Mouse (Mus musculus): Measurements from ENCODE around the gene Aicda. TPM values are rescaled to one million over a fixed set of nuclear protein-coding genes. Genes with fewer than 3 reads are reported as not detected.

The Aicda gene
- polyA plus RNA-seq, 1 experiment = not detected

- Histone ChIP-seq H3K27ac (ENCODE audit: control insufficient read depth, insufficient read depth, low read depth, low read length) (no peak overlapping the region), H3K27me3 (ENCODE audit: control insufficient read depth, insufficient read depth, low read length) (no peaks in the 10 kb centered on the region), H3K36me3 (ENCODE audit: control insufficient read depth, insufficient read depth, low read length) (no peaks in the 10 kb centered on the region), H3K4me1 (ENCODE audit: control insufficient read depth, insufficient read depth, low read length) (peaks cover 6% of the 10 kb centered on the region), H3K4me3 (ENCODE audit: control insufficient read depth, low read depth, low read length) (no peak overlapping the region)
- TF ChIP-seq POLR2A (IDR thresholded peaks at IDR 0.05; ENCODE audit: control insufficient read depth, low read depth, low read length) (no peak), CTCF (IDR thresholded peaks at IDR 0.05; ENCODE audit: control insufficient read depth, insufficient read depth, insufficient replicate concordance, low read depth, low read length) (no peak)
Measured at GRCm38 (mm10) chr6:122600066-122600646, 46.6 kb downstream of the Aicda start.

GRCm38 (mm10) chr6:122601031-122601430 is 47.4 kb downstream of the Aicda start:
- peaks cover 6% of the 10 kb centered on the region for H3K4me1 ChIP-seq (ENCODE audit: control insufficient read depth, insufficient read depth, low read length)
- H3K27me3 ChIP-seq (ENCODE audit: control insufficient read depth, insufficient read depth, low read length) = no peaks in the 10 kb centered on the region
- no peak overlapping the region for H3K27ac ChIP-seq (ENCODE audit: control insufficient read depth, insufficient read depth, low read depth, low read length)
- H3K36me3 ChIP-seq (ENCODE audit: control insufficient read depth, insufficient read depth, low read length) = no peaks in the 10 kb centered on the region
- no peak overlapping the region for H3K4me3 ChIP-seq (ENCODE audit: control insufficient read depth, low read depth, low read length)
- no peak for TF ChIP-seq POLR2A (IDR thresholded peaks at IDR 0.05; ENCODE audit: control insufficient read depth, low read depth, low read length)
- no peak for TF ChIP-seq CTCF (IDR thresholded peaks at IDR 0.05; ENCODE audit: control insufficient read depth, insufficient read depth, insufficient replicate concordance, low read depth, low read length)

- Histone ChIP-seq H3K27me3 (ENCODE audit: control insufficient read depth, insufficient read depth, low read length) (no peaks in the 10 kb centered on the region), H3K4me3 (ENCODE audit: control insufficient read depth, low read depth, low read length) (no peak overlapping the region), H3K27ac (ENCODE audit: control insufficient read depth, insufficient read depth, low read depth, low read length) (no peak overlapping the region), H3K4me1 (ENCODE audit: control insufficient read depth, insufficient read depth, low read length) (peaks cover 6% of the 10 kb centered on the region), H3K36me3 (ENCODE audit: control insufficient read depth, insufficient read depth, low read length) (no peaks in the 10 kb centered on the region)
- no peak for TF ChIP-seq POLR2A (IDR thresholded peaks at IDR 0.05; ENCODE audit: control insufficient read depth, low read depth, low read length)
- TF ChIP-seq CTCF (IDR thresholded peaks at IDR 0.05; ENCODE audit: control insufficient read depth, insufficient read depth, insufficient replicate concordance, low read depth, low read length) = no peak
Measured at GRCm38 (mm10) chr6:122601615-122602014, 48.0 kb downstream of the Aicda start.

GRCm38 (mm10) chr6:122602242-122602991 is 48.8 kb downstream of the Aicda start, which contains the start of gene Apobec1:
Gene Apobec1 (minus strand): TSS chr6:122602444.
- TF ChIP-seq CTCF (IDR thresholded peaks at IDR 0.05; ENCODE audit: control insufficient read depth, insufficient read depth, insufficient replicate concordance, low read depth, low read length) = no peak
- no peak for TF ChIP-seq POLR2A (IDR thresholded peaks at IDR 0.05; ENCODE audit: control insufficient read depth, low read depth, low read length)
- Histone ChIP-seq H3K36me3 (ENCODE audit: control insufficient read depth, insufficient read depth, low read length) (no peaks in the 10 kb centered on the region), H3K27ac (ENCODE audit: control insufficient read depth, insufficient read depth, low read depth, low read length) (peak within 1 kb of the TSS; percentile 73), H3K27me3 (ENCODE audit: control insufficient read depth, insufficient read depth, low read length) (no peaks in the 10 kb centered on the region), H3K4me3 (ENCODE audit: control insufficient read depth, low read depth, low read length) (peak within 1 kb of the TSS; percentile 72), H3K4me1 (ENCODE audit: control insufficient read depth, insufficient read depth, low read length) (peaks cover 6% of the 10 kb centered on the region)

GRCm38 (mm10) chr6:122602992-122603322 is 49.4 kb downstream of the Aicda start:
- H3K27ac ChIP-seq (ENCODE audit: control insufficient read depth, insufficient read depth, low read depth, low read length) = no peak overlapping the region
- no peak overlapping the region for H3K4me3 ChIP-seq (ENCODE audit: control insufficient read depth, low read depth, low read length)
- peaks cover 8% of the 10 kb centered on the region for H3K4me1 ChIP-seq (ENCODE audit: control insufficient read depth, insufficient read depth, low read length)
- no peaks in the 10 kb centered on the region for H3K27me3 ChIP-seq (ENCODE audit: control insufficient read depth, insufficient read depth, low read length)
- TF ChIP-seq CTCF (IDR thresholded peaks at IDR 0.05; ENCODE audit: control insufficient read depth, insufficient read depth, insufficient replicate concordance, low read depth, low read length) = no peak
- no peak for TF ChIP-seq POLR2A (IDR thresholded peaks at IDR 0.05; ENCODE audit: control insufficient read depth, low read depth, low read length)
- H3K36me3 ChIP-seq (ENCODE audit: control insufficient read depth, insufficient read depth, low read length) = no peaks in the 10 kb centered on the region

GRCm38 (mm10) chr6:122604260-122604659 is 50.7 kb downstream of the Aicda start:
- Histone ChIP-seq H3K27ac (ENCODE audit: control insufficient read depth, insufficient read depth, low read depth, low read length) (no peak overlapping the region), H3K27me3 (ENCODE audit: control insufficient read depth, insufficient read depth, low read length) (no peaks in the 10 kb centered on the region), H3K36me3 (ENCODE audit: control insufficient read depth, insufficient read depth, low read length) (no peaks in the 10 kb centered on the region), H3K4me3 (ENCODE audit: control insufficient read depth, low read depth, low read length) (no peak overlapping the region), H3K4me1 (ENCODE audit: control insufficient read depth, insufficient read depth, low read length) (peaks cover 8% of the 10 kb centered on the region)
- TF ChIP-seq POLR2A (IDR thresholded peaks at IDR 0.05; ENCODE audit: control insufficient read depth, low read depth, low read length) = no peak
- TF ChIP-seq CTCF (IDR thresholded peaks at IDR 0.05; ENCODE audit: control insufficient read depth, insufficient read depth, insufficient replicate concordance, low read depth, low read length) = no peak

- TF ChIP-seq POLR2A (IDR thresholded peaks at IDR 0.05; ENCODE audit: control insufficient read depth, low read depth, low read length) (no peak), CTCF (IDR thresholded peaks at IDR 0.05; ENCODE audit: control insufficient read depth, insufficient read depth, insufficient replicate concordance, low read depth, low read length) (peak; percentile 37; the same call in 1 of the 2 replicates)
- no peak overlapping the region for H3K4me3 ChIP-seq (ENCODE audit: control insufficient read depth, low read depth, low read length)
- no peaks in the 10 kb centered on the region for H3K27me3 ChIP-seq (ENCODE audit: control insufficient read depth, insufficient read depth, low read length)
- H3K36me3 ChIP-seq (ENCODE audit: control insufficient read depth, insufficient read depth, low read length) = no peaks in the 10 kb centered on the region
- no peak overlapping the region for H3K27ac ChIP-seq (ENCODE audit: control insufficient read depth, insufficient read depth, low read depth, low read length)
- peaks cover 15% of the 10 kb centered on the region for H3K4me1 ChIP-seq (ENCODE audit: control insufficient read depth, insufficient read depth, low read length)
Measured at GRCm38 (mm10) chr6:122605483-122605882, 51.9 kb downstream of the Aicda start.

Measured in testis, adult 2 months (tissue).